Mouse (Mus musculus) embryonic facial prominence, embryonic 12.5 days (tissue): ENCODE results near the gene Trp53tg5. TPM values are rescaled to one million over a fixed set of nuclear protein-coding genes. Genes with fewer than 3 reads are reported as not detected.

ENCODE experiments used
- ATAC-seq: fragments of 200-750 bp; cut with Nextera tagmentation; 2 replicates; pipeline ENCODE4 v1.8.0; 2017; ENCODE audit not compliant: insufficient number of reproducible peaks, insufficient read depth, low FRiP score, low TSS enrichment
- H3K27ac ChIP-seq: fragments of 300-500 bp; sonication (generic); 2 replicates; pipeline ENCODE4 v1.5.1; 2016; ENCODE audit warnings: mild to moderate bottlenecking
- H3K27me3 ChIP-seq: fragments of 300-500 bp; sonication (generic); 2 replicates; pipeline ENCODE4 v1.6.1; 2016; ENCODE audit warnings: mild to moderate bottlenecking, moderate library complexity
- H3K36me3 ChIP-seq: fragments of 300-500 bp; sonication (generic); 2 replicates; pipeline ENCODE4 v1.6.1; 2016; ENCODE audit warnings: mild to moderate bottlenecking
- H3K4me1 ChIP-seq: fragments of 300-500 bp; sonication (generic); 2 replicates; pipeline ENCODE4 v1.6.1; 2016
- H3K4me2 ChIP-seq: fragments of 300-500 bp; sonication (generic); replicated peaks from 2 replicates; pipeline ENCODE4 v1.6.1; 2016; ENCODE audit warnings: mild to moderate bottlenecking, moderate library complexity
- H3K4me3 ChIP-seq: fragments of 300-500 bp; sonication (generic); 2 replicates; pipeline ENCODE4 v1.5.1; 2016; ENCODE audit warnings: mild to moderate bottlenecking
- H3K9ac ChIP-seq: fragments of 300-500 bp; sonication (generic); 2 replicates; pipeline ENCODE4 v1.6.1; 2016; ENCODE audit warnings: mild to moderate bottlenecking, moderate library complexity
- H3K9me3 ChIP-seq: fragments of 300-500 bp; sonication (generic); 2 replicates; pipeline ENCODE4 v1.6.1; 2016; ENCODE audit warnings: mild to moderate bottlenecking, moderate library complexity
- WGBS: fragments of 180-500 bp; shearing (Covaris S2); methylation state at CpG from one replicate; pipeline ENCODE4 v1.1.7; 2016; 5-methylcytosine and 5-hydroxymethylcytosine counted together
- polyA plus RNA-seq: library from polyadenylated mRNA; unstranded; fragments of >200 nt; fragmentation: Nextera tagmentation; extraction: Ambion mirVana; gene quantifications from 2 replicates; pipeline ENCODE4 v1.2.1, GENCODE M21; 2016

Gene Trp53tg5
- polyA plus RNA-seq, 1 experiment from 2014 or later = not detected

- H3K27ac ChIP-seq = 0 out of 2 replicates have a peak within 1 kb of the TSS, but pooled peaks have one; percentile 31
- H3K9me3 ChIP-seq = no peaks in the 10 kb centered on the region
- peak within 1 kb of the TSS; percentile 14; the same call in 1 of the 2 replicates for H3K4me3 ChIP-seq
- H3K9ac ChIP-seq = peak within 1 kb of the TSS; percentile 29; the same call in 1 of the 2 replicates
- peak within 1 kb of the TSS; percentile 36 for H3K4me2 ChIP-seq
- H3K4me1 ChIP-seq = peaks cover 33% of the 10 kb centered on the region
- H3K27me3 ChIP-seq = no peaks in the 10 kb centered on the region
- H3K36me3 ChIP-seq = no peaks in the 10 kb centered on the region
- WGBS = 3% methylated on average over 7 of the region's 7 CpGs
- ATAC-seq = no peak
Observed at GRCm38 (mm10) chr2:164456864-164457300, 16.6 kb downstream of the Trp53tg5 start, which contains the start of gene Sys1. Sys1 (plus strand) TSS chr2:164456964.

GRCm38 (mm10) chr2:164456413-164456812 is 17.1 kb downstream of the Trp53tg5 start:
- no peak overlapping the region for H3K27ac ChIP-seq

GRCm38 (mm10) chr2:164455421-164456190 is 17.9 kb downstream of the Trp53tg5 start:
- H3K4me1 ChIP-seq = peaks cover 31% of the 10 kb centered on the region
- H3K36me3 ChIP-seq = no peaks in the 10 kb centered on the region
- no peaks in the 10 kb centered on the region for H3K9me3 ChIP-seq
- no peak for ATAC-seq
- no peak overlapping the region for H3K27ac ChIP-seq
- WGBS = 62% methylated on average over 6 of the region's 6 CpGs
- H3K9ac ChIP-seq = no peak overlapping the region
- H3K27me3 ChIP-seq = no peaks in the 10 kb centered on the region
- no peak overlapping the region for H3K4me3 ChIP-seq
- no peak overlapping the region for H3K4me2 ChIP-seq

More at GRCm38 (mm10) chr2:164456413-164456812, 17.1 kb downstream of the Trp53tg5 start:
- Histone ChIP-seq H3K9me3 (no peaks in the 10 kb centered on the region), H3K4me3 (no peak overlapping the region), H3K9ac (no peak overlapping the region), H3K4me2 (no peak overlapping the region), H3K27me3 (no peaks in the 10 kb centered on the region), H3K4me1 (peaks cover 33% of the 10 kb centered on the region), H3K36me3 (no peaks in the 10 kb centered on the region)
- WGBS = 76% methylated on average over 1 of the region's 1 CpGs
- no peak for ATAC-seq

- Histone ChIP-seq H3K4me2 (no peak overlapping the region), H3K9ac (no peak overlapping the region), H3K36me3 (no peaks in the 10 kb centered on the region), H3K27me3 (no peaks in the 10 kb centered on the region), H3K4me3 (no peak overlapping the region), H3K4me1 (peaks cover 31% of the 10 kb centered on the region), H3K27ac (no peak overlapping the region), H3K9me3 (no peaks in the 10 kb centered on the region)
- WGBS = 78% methylated on average over 10 of the region's 10 CpGs
- no peak for ATAC-seq
Observed at GRCm38 (mm10) chr2:164454846-164455245, 18.7 kb downstream of the Trp53tg5 start.

- Histone ChIP-seq H3K9me3 (no peaks in the 10 kb centered on the region), H3K4me3 (no peak overlapping the region), H3K27me3 (no peaks in the 10 kb centered on the region), H3K27ac (no peak overlapping the region), H3K36me3 (no peaks in the 10 kb centered on the region), H3K4me1 (peaks cover 31% of the 10 kb centered on the region), H3K4me2 (no peak overlapping the region), H3K9ac (no peak overlapping the region)
- ATAC-seq = no peak
- 68% methylated on average over 7 of the region's 7 CpGs for WGBS
Observed at GRCm38 (mm10) chr2:164453887-164454500, 19.5 kb downstream of the Trp53tg5 start.

GRCm38 (mm10) chr2:164453047-164453757 is 20.3 kb downstream of the Trp53tg5 start:
- WGBS = 81% methylated on average over 14 of the region's 14 CpGs
- ATAC-seq = no peak
- Histone ChIP-seq H3K4me2 (no peak overlapping the region), H3K27ac (0 out of 2 replicates have a peak overlapping the region, but pooled peaks have one; percentile 54), H3K9ac (no peak overlapping the region), H3K4me3 (no peak overlapping the region), H3K9me3 (no peaks in the 10 kb centered on the region), H3K27me3 (no peaks in the 10 kb centered on the region), H3K4me1 (peaks cover 31% of the 10 kb centered on the region), H3K36me3 (no peaks in the 10 kb centered on the region)

- Histone ChIP-seq H3K4me1 (peaks cover 31% of the 10 kb centered on the region), H3K27ac (0 out of 2 replicates have a peak overlapping the region, but pooled peaks have one; percentile 54), H3K4me2 (peak overlapping the region; percentile 13; the same call in 1 of the 2 replicates), H3K4me3 (no peak overlapping the region), H3K27me3 (no peaks in the 10 kb centered on the region), H3K9ac (no peak overlapping the region), H3K9me3 (no peaks in the 10 kb centered on the region), H3K36me3 (no peaks in the 10 kb centered on the region)
- WGBS = 27% methylated on average over 13 of the region's 13 CpGs
- no peak for ATAC-seq
Observed at GRCm38 (mm10) chr2:164452000-164452676, 21.4 kb downstream of the Trp53tg5 start.

GRCm38 (mm10) chr2:164449341-164450042 is 24.0 kb downstream of the Trp53tg5 start:
- ATAC-seq = no peak
- no peak overlapping the region for H3K4me3 ChIP-seq
- H3K27ac ChIP-seq = no peak overlapping the region
- no peaks in the 10 kb centered on the region for H3K36me3 ChIP-seq
- no peaks in the 10 kb centered on the region for H3K9me3 ChIP-seq
- H3K4me1 ChIP-seq = peaks cover 17% of the 10 kb centered on the region
- WGBS = 80% methylated on average over 14 of the region's 14 CpGs
- H3K4me2 ChIP-seq = no peak overlapping the region
- no peak overlapping the region for H3K9ac ChIP-seq
- no peaks in the 10 kb centered on the region for H3K27me3 ChIP-seq

- H3K36me3 ChIP-seq = no peaks in the 10 kb centered on the region
- no peak overlapping the region for H3K9ac ChIP-seq
- WGBS = 73% methylated on average over 5 of the region's 5 CpGs
- ATAC-seq = no peak
- peaks cover 17% of the 10 kb centered on the region for H3K4me1 ChIP-seq
- no peak overlapping the region for H3K4me2 ChIP-seq
- no peak overlapping the region for H3K27ac ChIP-seq
- no peaks in the 10 kb centered on the region for H3K9me3 ChIP-seq
- no peak overlapping the region for H3K4me3 ChIP-seq
- H3K27me3 ChIP-seq = no peaks in the 10 kb centered on the region
Observed at GRCm38 (mm10) chr2:164448921-164449320, 24.6 kb downstream of the Trp53tg5 start.

- peaks cover 21% of the 10 kb centered on the region for H3K4me1 ChIP-seq
- ATAC-seq = no peak
- H3K36me3 ChIP-seq = no peaks in the 10 kb centered on the region
- no peak overlapping the region for H3K9ac ChIP-seq
- H3K27me3 ChIP-seq = no peaks in the 10 kb centered on the region
- no peaks in the 10 kb centered on the region for H3K9me3 ChIP-seq
- no peak overlapping the region for H3K4me3 ChIP-seq
- H3K4me2 ChIP-seq = no peak overlapping the region
- no peak overlapping the region for H3K27ac ChIP-seq
- 89% methylated on average over 1 of the region's 1 CpGs for WGBS
Observed at GRCm38 (mm10) chr2:164448140-164448539, 25.4 kb downstream of the Trp53tg5 start.

GRCm38 (mm10) chr2:164446086-164446469 is 27.4 kb downstream of the Trp53tg5 start:
- H3K27me3 ChIP-seq = peaks cover 2% of the 10 kb centered on the region; the same call in 1 of the 2 replicates
- 73% methylated on average over 3 of the region's 3 CpGs for WGBS
- H3K4me1 ChIP-seq = peaks cover 19% of the 10 kb centered on the region
- no peak overlapping the region for H3K4me3 ChIP-seq
- no peak overlapping the region for H3K9ac ChIP-seq
- ATAC-seq = no peak
- H3K36me3 ChIP-seq = no peaks in the 10 kb centered on the region
- H3K27ac ChIP-seq = no peak overlapping the region
- H3K9me3 ChIP-seq = no peaks in the 10 kb centered on the region
- no peak overlapping the region for H3K4me2 ChIP-seq
